Mouse (Mus musculus): ENCODE data around the gene Fam186a. TPM values are rescaled to one million over a fixed set of nuclear protein-coding genes. Genes with fewer than 3 reads are reported as not detected.

The Fam186a gene
- polyA plus RNA-seq (2014; fragmentation: Illumina TruSeq; extraction: RNeasy Lipid Tissue Mini Kit (QIAGEN cat#74804); ENCODE audit: low read depth, low replicate concordance), result not detected

GRCm38 (mm10) chr15:99966961-99967360, at the start of gene Fam186a:
Fam186a (minus strand) TSS chr15:99967061.

DNA sequence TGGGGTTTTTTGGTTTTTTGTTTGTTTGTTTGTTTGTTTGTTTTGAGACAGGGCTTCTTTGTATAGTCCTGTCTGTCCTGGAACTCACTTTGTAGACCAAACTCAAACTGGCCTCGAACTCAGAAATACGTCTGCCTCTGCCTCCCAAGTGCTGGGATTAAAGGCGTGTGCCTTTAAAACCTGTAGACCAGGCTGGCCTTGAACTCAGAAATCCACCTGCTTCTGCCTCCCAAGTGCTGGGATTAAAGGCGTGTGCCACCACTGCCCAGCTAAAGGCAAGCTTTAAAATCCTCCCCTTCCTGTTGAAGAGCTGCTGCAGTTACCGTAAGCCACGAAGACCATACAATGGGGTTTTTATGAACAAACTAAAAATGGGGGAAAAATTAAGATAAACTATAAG, 2.9 kb upstream of the Fam186a start, which contains the start of gene Larp4:
Larp4 (plus strand) TSS at position 301 of the 400 bp plus-strand sequence.

GRCm38 (mm10) chr15:99875334-99875869, 91.5 kb downstream of the Fam186a start, which contains the start of gene Lima1:
Lima1 (minus strand) TSS chr15:99875456.

Other genes with a start within 250 kb of the Fam186a start
- 0.66 TPM for gene Gpd1, start 249.5 kb downstream of the Fam186a start, polyA plus RNA-seq (2014; fragmentation: Illumina TruSeq; extraction: RNeasy Lipid Tissue Mini Kit (QIAGEN cat#74804); ENCODE audit: low read depth, low replicate concordance)
- 31.6 TPM for gene Cox14, start 241.4 kb downstream of the Fam186a start, polyA plus RNA-seq (2014; fragmentation: Illumina TruSeq; extraction: RNeasy Lipid Tissue Mini Kit (QIAGEN cat#74804); ENCODE audit: low read depth, low replicate concordance)
- gene Cers5, start 194.2 kb downstream of the Fam186a start, polyA plus RNA-seq (2014; fragmentation: Illumina TruSeq; extraction: RNeasy Lipid Tissue Mini Kit (QIAGEN cat#74804); ENCODE audit: low read depth, low replicate concordance), result 62.7 TPM
- gene Lima1, start 91.6 kb downstream of the Fam186a start, polyA plus RNA-seq (2014; fragmentation: Illumina TruSeq; extraction: RNeasy Lipid Tissue Mini Kit (QIAGEN cat#74804); ENCODE audit: low read depth, low replicate concordance), result 205 TPM
- 122 TPM for gene Larp4, start 3.0 kb upstream of the Fam186a start, polyA plus RNA-seq (2014; fragmentation: Illumina TruSeq; extraction: RNeasy Lipid Tissue Mini Kit (QIAGEN cat#74804); ENCODE audit: low read depth, low replicate concordance)
- gene Dip2b, start 71.6 kb upstream of the Fam186a start, polyA plus RNA-seq (2014; fragmentation: Illumina TruSeq; extraction: RNeasy Lipid Tissue Mini Kit (QIAGEN cat#74804); ENCODE audit: low read depth, low replicate concordance), result 7.4 TPM